Mouse (Mus musculus): ENCODE measurements around the gene Rnase1.

Gene Rnase1

DNA sequence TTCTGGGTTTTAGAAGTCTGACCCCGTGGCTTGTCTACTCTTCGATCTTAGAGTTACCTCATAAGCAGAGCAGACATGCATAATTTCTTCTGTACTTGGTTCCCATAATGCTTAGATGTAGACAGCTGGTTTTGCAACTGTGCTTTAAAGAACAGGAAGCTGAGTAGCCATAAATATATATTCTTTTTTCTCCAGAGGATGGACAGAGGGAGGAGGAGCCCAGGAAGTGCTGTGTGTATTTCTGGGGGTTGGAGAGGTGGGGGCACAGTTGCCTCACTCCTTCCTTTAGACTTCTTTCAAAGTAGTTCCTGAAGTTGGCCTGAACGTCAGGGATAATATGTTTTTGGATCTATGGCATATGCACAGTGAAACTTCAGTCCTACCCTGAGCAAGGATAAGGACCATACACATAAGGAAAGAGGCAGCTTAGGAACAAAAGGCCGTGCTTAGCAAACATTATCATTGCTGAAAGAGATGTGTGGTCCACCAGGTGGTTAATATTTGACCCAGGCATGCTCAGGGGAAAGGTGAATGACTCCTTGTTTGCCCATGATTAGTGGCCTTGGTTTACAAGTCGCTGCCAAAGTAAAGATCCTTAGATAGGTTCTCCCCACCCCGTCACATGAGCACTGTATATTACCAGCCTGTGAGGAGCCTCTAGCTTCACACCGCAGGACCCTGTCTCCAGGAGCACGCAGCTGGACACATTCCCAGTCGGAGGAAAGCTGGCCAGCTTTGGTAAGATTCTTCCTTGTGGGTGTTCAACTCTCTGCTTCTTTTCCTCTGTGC, 50.7 kb downstream of the Rnase1 start:
- ATAC-seq (ENCODE audit: insufficient number of reproducible peaks, low FRiP score, low TSS enrichment) = no peak

Data from cerebellum, adult (tissue).